Mouse (Mus musculus) forelimb bud, embryonic 11.5 days (tissue): Measurements from ENCODE around the gene Plxnb2.

Source experiments
- DNase-seq: peaks from one replicate; pipeline ENCODE4 v3.0.0-alpha.2; 2012; ENCODE audit warnings: low read depth, low spot score

Gene Plxnb2

GRCm38 (mm10) chr15:89180571-89181229, at the start of gene Plxnb2:
Gene Plxnb2 (minus strand): TSS chr15:89180788.
- peak; percentile 84 for DNase-seq

- DNase-seq: no peak
Observed at GRCm38 (mm10) chr15:89215611-89216233, 35.1 kb upstream of the Plxnb2 start.

GRCm38 (mm10) chr15:89214953-89215352, 34.4 kb upstream of the Plxnb2 start:
- no peak for DNase-seq

GRCm38 (mm10) chr15:89213517-89213916, 32.9 kb upstream of the Plxnb2 start:
- DNase-seq: no peak

- DNase-seq: no peak
Observed at GRCm38 (mm10) chr15:89212495-89212894, 31.9 kb upstream of the Plxnb2 start.

- DNase-seq: peak; percentile 6
Observed at GRCm38 (mm10) chr15:89211716-89212461, 31.3 kb upstream of the Plxnb2 start.

GRCm38 (mm10) chr15:89210915-89211715, 30.5 kb upstream of the Plxnb2 start, which contains the start of gene Ppp6r2:
Gene Ppp6r2 (plus strand): TSS chr15:89211553.
- peak; percentile 72 for DNase-seq

GRCm38 (mm10) chr15:89209886-89210761, 29.5 kb upstream of the Plxnb2 start:
- peak; percentile 91 for DNase-seq

- DNase-seq: no peak
Observed at GRCm38 (mm10) chr15:89207457-89207856, 26.9 kb upstream of the Plxnb2 start.

- no peak for DNase-seq
Observed at GRCm38 (mm10) chr15:89197056-89197455, 16.5 kb upstream of the Plxnb2 start.

GRCm38 (mm10) chr15:89196313-89196706, 15.7 kb upstream of the Plxnb2 start, which contains the start of gene Dennd6b:
Gene Dennd6b (minus strand): TSS chr15:89196496.
- DNase-seq: peak; percentile 96

- DNase-seq: peak; percentile 87
Observed at GRCm38 (mm10) chr15:89195690-89196312, 15.2 kb upstream of the Plxnb2 start.

- DNase-seq: peak; percentile 78
Observed at GRCm38 (mm10) chr15:89195261-89195681, 14.7 kb upstream of the Plxnb2 start.

- no peak for DNase-seq
Observed at GRCm38 (mm10) chr15:89184937-89185227, 4.3 kb upstream of the Plxnb2 start.

- DNase-seq: no peak
Observed at GRCm38 (mm10) chr15:89184141-89184936, 3.8 kb upstream of the Plxnb2 start.

- DNase-seq: no peak
Observed at GRCm38 (mm10) chr15:89182842-89183241, 2.3 kb upstream of the Plxnb2 start.

GRCm38 (mm10) chr15:89182328-89182741, 1.7 kb upstream of the Plxnb2 start:
- DNase-seq: no peak

GRCm38 (mm10) chr15:89181561-89182270, 1.1 kb upstream of the Plxnb2 start:
- no peak for DNase-seq

GRCm38 (mm10) chr15:89180081-89180541, 477 bp downstream of the Plxnb2 start:
- no peak for DNase-seq
